Mouse (Mus musculus): Measurements from ENCODE around the gene Dbf4. TPM values are rescaled to one million over a fixed set of nuclear protein-coding genes. Genes with fewer than 3 reads are reported as not detected.

Dbf4 gene
- polyA plus RNA-seq, 2 experiments from 2014 or later, result 13.9 to 17.7 TPM

- no peak for ATAC-seq
Measured at GRCm38 (mm10) chr5:8366771-8367613, 55.5 kb downstream of the Dbf4 start.

DNA sequence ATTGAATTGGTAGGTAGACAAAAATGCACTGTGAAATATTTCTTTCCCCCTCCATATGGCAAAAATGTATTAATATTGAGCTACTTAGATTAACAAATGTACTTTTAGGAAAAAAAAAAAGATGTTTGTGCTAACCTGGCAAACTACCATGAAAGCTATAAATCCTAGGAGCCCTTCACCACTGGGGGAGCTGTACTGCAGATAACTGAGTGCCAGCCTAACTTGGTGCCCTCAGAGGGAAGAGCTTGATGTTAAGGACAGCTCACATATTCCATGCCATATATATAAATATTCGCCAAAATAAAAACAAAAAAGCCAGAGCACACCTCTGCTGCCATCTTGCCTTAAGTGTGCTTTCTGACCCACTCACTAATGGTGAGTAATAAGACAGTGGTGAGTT is 60.2 kb downstream of the Dbf4 start:
- no peak for ATAC-seq

DNA sequence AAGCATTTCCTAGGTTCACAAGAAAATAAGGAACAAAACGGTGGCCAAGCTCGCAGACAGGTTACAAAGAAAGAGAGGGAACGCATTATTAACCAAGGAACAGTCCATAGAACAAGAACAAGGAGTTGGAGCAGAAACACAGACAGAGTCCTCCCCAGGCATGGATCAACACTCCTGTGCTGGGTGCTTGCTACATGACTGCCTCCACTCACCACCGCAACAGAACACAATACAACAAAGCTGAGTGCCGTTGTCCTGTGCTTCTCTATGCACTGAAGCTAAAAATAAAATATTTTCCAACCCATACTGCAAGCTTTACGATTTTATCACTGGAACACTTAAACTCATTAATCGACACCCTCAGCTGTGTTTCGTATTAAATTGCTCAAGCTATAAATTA is 64.8 kb downstream of the Dbf4 start:
- ATAC-seq, result no peak

GRCm38 (mm10) chr5:8356885-8357651 is 65.4 kb downstream of the Dbf4 start:
- no peak for ATAC-seq

GRCm38 (mm10) chr5:8356326-8356725 is 66.2 kb downstream of the Dbf4 start:
- no peak for ATAC-seq

DNA sequence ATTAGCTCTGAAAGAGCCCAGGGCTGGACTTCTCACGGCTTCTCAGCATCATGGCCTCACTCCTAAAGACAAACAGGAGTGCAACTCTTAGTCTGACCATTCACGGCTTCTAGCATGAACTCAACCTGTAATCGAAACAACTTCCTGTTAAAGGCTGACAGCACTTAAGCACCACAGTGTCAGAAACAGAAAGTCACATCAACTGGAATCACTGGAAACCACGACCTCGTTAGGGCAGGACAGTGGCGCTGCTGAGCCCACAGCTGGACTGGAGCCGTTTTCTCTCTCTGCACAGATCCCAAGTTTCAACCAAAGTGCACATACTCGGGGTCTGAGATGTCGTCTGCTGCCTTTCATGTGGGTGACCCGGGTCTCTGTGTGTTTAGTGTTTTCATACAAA is 73.0 kb downstream of the Dbf4 start:
- ATAC-seq, result no peak

Other genes with a start within 250 kb of the Dbf4 start
- under 1 TPM; 0.48 to 0.90 TPM for gene Adam22, start 54.6 kb downstream of the Dbf4 start, polyA plus RNA-seq (2017; shearing (Covaris generic))
- 10 to 100 TPM; 20.6 to 24.7 TPM for gene Slc25a40, start 134 bp upstream of the Dbf4 start, polyA plus RNA-seq (2017; shearing (Covaris generic))
- gene Rundc3b, start 200.2 kb upstream of the Dbf4 start, polyA plus RNA-seq (2017; shearing (Covaris generic)), result 1 to 10 TPM; 2.6 to 3.7 TPM
- gene Abcb1a, start 237.4 kb upstream of the Dbf4 start, polyA plus RNA-seq (2017; shearing (Covaris generic)), result 10 to 100 TPM; 18.7 to 26.8 TPM

Measured in activated CD4-positive, CD25-positive, alpha-beta regulatory T cell, adult 4 months (primary cell).